Mouse (Mus musculus) CH12.LX (cell line): ENCODE data around the gene Cry1. TPM values are rescaled to one million over a fixed set of nuclear protein-coding genes. Genes with fewer than 3 reads are reported as not detected.

Source experiments
- DNase-seq: peaks from one replicate; pipeline ENCODE4 v3.0.0-alpha.2; 2013; ENCODE audit errors: extremely low read depth
- H3K27ac ChIP-seq: 2 replicates; pipeline ENCODE4 v1.5.1; 2012; ENCODE audit warnings: low read depth, mild to moderate bottlenecking, control low read depth, moderate library complexity; ENCODE audit not compliant: insufficient read depth
- H3K27me3 ChIP-seq: replicated peaks from 2 replicates; pipeline ENCODE3; 2012; ENCODE audit warnings: inconsistent platforms
- H3K36me3 ChIP-seq, 2 experiments: replicated peaks in 1 of 2; 2 replicates each; pipeline versions ENCODE3 to v1.6.1; 2012; ENCODE audit warnings: inconsistent platforms in 1 of 2, low read length in 1 of 2, mild to moderate bottlenecking in 1 of 2, mixed read lengths in 1 of 2, moderate library complexity in 1 of 2; ENCODE audit not compliant: control insufficient read depth in 1 of 2, insufficient read depth in 1 of 2
- H3K4me1 ChIP-seq, 2 experiments: 2 replicates each; pipeline ENCODE4 v1.6.1; 2012; ENCODE audit warnings: inconsistent platforms in 1 of 2, moderate library complexity in 1 of 2; ENCODE audit not compliant: insufficient read depth in 2 of 2, control insufficient read depth in 1 of 2
- H3K4me2 ChIP-seq: 2 replicates; pipeline ENCODE4 v1.6.1; 2012; ENCODE audit warnings: low read depth, mild to moderate bottlenecking, control low read depth; ENCODE audit not compliant: poor library complexity, insufficient read depth, severe bottlenecking
- H3K4me3 ChIP-seq, 3 experiments: fragments of 150-350 bp in 1 of 3; sonication (generic) in 1 of 3; replicated peaks in 1 of 3; 2 replicates each; pipeline versions ENCODE3 to v1.5.1; 2011 to 2012; ENCODE audit warnings: low read depth in 2 of 3, low read length in 2 of 3, mild to moderate bottlenecking in 2 of 3, moderate library complexity in 2 of 3, control low read depth in 1 of 3, improper control_type of control experiment in 1 of 3, inconsistent platforms in 1 of 3, mixed read lengths in 1 of 3; ENCODE audit not compliant: poor library complexity in 1 of 3
- H3K79me2 ChIP-seq: replicated peaks from 2 replicates; pipeline ENCODE4 v1.6.1; 2012; ENCODE audit warnings: mild to moderate bottlenecking, moderate library complexity; ENCODE audit not compliant: control insufficient read depth, poor library complexity, insufficient read depth, severe bottlenecking; ENCODE audit errors: extremely low read depth
- H3K9ac ChIP-seq: 2 replicates; pipeline ENCODE4 v1.6.1; 2012; ENCODE audit warnings: low read depth, mild to moderate bottlenecking, control low read depth, moderate library complexity; ENCODE audit not compliant: insufficient read depth
- H3K9me3 ChIP-seq: replicated peaks from 2 replicates; pipeline ENCODE3; 2012; ENCODE audit warnings: low read length, inconsistent platforms, mixed read lengths
- BHLHE40 ChIP-seq: IDR thresholded peaks from 2 replicates; pipeline ENCODE4 v1.6.1; 2011; ENCODE audit warnings: mild to moderate bottlenecking, low read depth, low read length, improper control_type of control experiment
- CHD2 ChIP-seq: IDR thresholded peaks from 2 replicates; pipeline ENCODE4 v1.6.1; 2011; ENCODE audit warnings: low read length, improper control_type of control experiment
- CTCF ChIP-seq, 2 experiments: IDR thresholded peaks in 1 of 2; conservative IDR thresholded peaks in 1 of 2; 2 replicates each; pipeline ENCODE4 v1.5.1; 2011 to 2012; ENCODE audit warnings: low read depth in 2 of 2, low read length in 2 of 2, improper control_type of control experiment in 1 of 2, inconsistent platforms in 1 of 2, mild to moderate bottlenecking in 1 of 2, moderate library complexity in 1 of 2
- ELF1 ChIP-seq: IDR thresholded peaks from 2 replicates; pipeline ENCODE4 v1.6.1; 2014; ENCODE audit warnings: low read depth, mild to moderate bottlenecking, inconsistent platforms, low read length, improper control_type of control experiment
- EP300 ChIP-seq: IDR thresholded peaks from 2 replicates; pipeline ENCODE4 v1.6.1; 2011; ENCODE audit warnings: low read length, improper control_type of control experiment
- HCFC1 ChIP-seq: IDR thresholded peaks from 2 replicates; pipeline ENCODE4 v1.6.1; 2012; ENCODE audit warnings: low read depth, mild to moderate bottlenecking, inconsistent platforms, low read length, improper control_type of control experiment
- IRF4 ChIP-seq: IDR thresholded peaks from 2 replicates; pipeline ENCODE4 v1.6.1; 2014; ENCODE audit warnings: low read depth, mild to moderate bottlenecking, inconsistent platforms, low read length, improper control_type of control experiment
- JUN ChIP-seq: IDR thresholded peaks from 2 replicates; pipeline ENCODE4 v1.6.1; 2011; ENCODE audit warnings: low read depth, mild to moderate bottlenecking, low read length, improper control_type of control experiment, moderate library complexity; ENCODE audit not compliant: insufficient read depth
- KAT2A ChIP-seq: IDR thresholded peaks from 2 replicates; pipeline ENCODE4 v1.6.1; 2012; ENCODE audit warnings: low read length, improper control_type of control experiment, inconsistent platforms; ENCODE audit not compliant: insufficient replicate concordance
- MAFK ChIP-seq: IDR thresholded peaks from 2 replicates; pipeline ENCODE4 v1.6.1; 2011; ENCODE audit warnings: low read length, improper control_type of control experiment; ENCODE audit not compliant: insufficient replicate concordance
- MAX ChIP-seq: IDR thresholded peaks from 2 replicates; pipeline ENCODE4 v1.6.1; 2011; ENCODE audit warnings: low read length, improper control_type of control experiment
- MXI1 ChIP-seq: IDR thresholded peaks from 2 replicates; pipeline ENCODE4 v1.6.1; 2011; ENCODE audit warnings: mild to moderate bottlenecking, low read depth, low read length, improper control_type of control experiment
- NELFE ChIP-seq: IDR thresholded peaks from 2 replicates; pipeline ENCODE4 v1.6.1; 2011; ENCODE audit warnings: low read depth, low read length, improper control_type of control experiment
- NRF1 ChIP-seq: IDR thresholded peaks from 2 replicates; pipeline ENCODE4 v1.6.1; 2014; ENCODE audit warnings: low read depth, mild to moderate bottlenecking, inconsistent platforms, low read length, improper control_type of control experiment, moderate library complexity
- POLR2A ChIP-seq: IDR thresholded peaks from 2 replicates; pipeline ENCODE4 v1.6.1; 2011; ENCODE audit warnings: low read depth, mild to moderate bottlenecking, improper control_type of control experiment, low read length
- POLR2AphosphoS2 ChIP-seq: IDR thresholded peaks from 2 replicates; pipeline ENCODE4 v1.6.1; 2011; ENCODE audit warnings: low read depth, low read length, improper control_type of control experiment
- RAD21 ChIP-seq: IDR thresholded peaks from 2 replicates; pipeline ENCODE4 v1.6.1; 2011; ENCODE audit warnings: low read depth, mild to moderate bottlenecking, low read length, improper control_type of control experiment, moderate library complexity
- SIN3A ChIP-seq: IDR thresholded peaks from 2 replicates; pipeline ENCODE4 v1.6.1; 2012; ENCODE audit warnings: low read length, improper control_type of control experiment, inconsistent platforms
- SMC3 ChIP-seq: IDR thresholded peaks from 2 replicates; pipeline ENCODE4 v1.6.1; 2011; ENCODE audit warnings: low read depth, low read length, improper control_type of control experiment
- TBP ChIP-seq: conservative IDR thresholded peaks from 2 replicates; pipeline ENCODE4 v1.6.1; 2011; ENCODE audit warnings: low read depth, low read length, improper control_type of control experiment
- TCF12 ChIP-seq: IDR thresholded peaks from 2 replicates; pipeline ENCODE4 v1.6.1; 2014; ENCODE audit warnings: low read depth, mild to moderate bottlenecking, inconsistent platforms, low read length, improper control_type of control experiment
- ZKSCAN1 ChIP-seq: IDR thresholded peaks from 2 replicates; pipeline ENCODE4 v1.6.1; 2012; ENCODE audit warnings: low read depth, inconsistent platforms, low read length, improper control_type of control experiment, borderline replicate concordance
- ZMIZ1 ChIP-seq: IDR thresholded peaks from 2 replicates; pipeline ENCODE4 v1.6.1; 2012; ENCODE audit warnings: low read depth, mild to moderate bottlenecking, inconsistent platforms, low read length, improper control_type of control experiment
- dilution Hi-C: fragments of 300-500 bp; cut with MboI; formaldehyde crosslinking; loops from 2 replicates; pipeline ENCODE4 v1.14.3; 2020; ENCODE audit warnings: low sequenced_read_pairs; ENCODE audit not compliant: extremely low pct_unique_long_range_greater_than_20kb, extremely low pct_ligation_motif_present
- in situ Hi-C: fragments of 300-500 bp; cut with MboI; formaldehyde crosslinking; loops from 3 replicates; pipeline ENCODE4 v1.14.3; 2019; ENCODE audit warnings: low sequenced_read_pairs, low pct_ligation_motif_present, low pct_unique_long_range_greater_than_20kb, mixed read lengths
- polyA plus RNA-seq: library from polyadenylated mRNA; unstranded; fragments of >175 nt; gene quantifications from 2 replicates; pipeline ENCODE4 v1.2.1, GENCODE M21; 2012; ENCODE audit warnings: low read depth; ENCODE audit not compliant: insufficient read length
- total RNA-seq, 2 experiments: library from RNA; depleted of rRNA; stranded (reverse); fragments of 300-350 nt in 1 of 2; fragments of >200 nt in 1 of 2; gene quantifications; 2 replicates each; pipeline ENCODE4 v1.2.3; 2012 to 2014

The Cry1 gene
- total and polyA plus RNA-seq, 3 experiments, result 16.3 to 19.8 (median 17.1) TPM

- dilution Hi-C loops, result no loop called here
- Histone ChIP-seq H3K9ac (no peak overlapping the region), H3K36me3 (peaks cover 15 to 46% of the 10 kb centered on the region in 2 experiments), H3K4me1 (peaks cover 8 to 23% of the 10 kb centered on the region in 2 experiments), H3K4me2 (peak overlapping the region; percentile 91), H3K27ac (no peak overlapping the region), H3K4me3 (peak overlapping the region in 2 of 3 experiments; percentile 7 to 65), H3K9me3 (peaks cover 4% of the 10 kb centered on the region), H3K27me3 (no peaks in the 10 kb centered on the region), H3K79me2 (peaks cover 3% of the 10 kb centered on the region; the same call in 1 of the 2 replicates)
- TF ChIP-seq EP300 (peak; percentile 78), IRF4 (peak; percentile 88), BHLHE40 (0 out of 2 replicates have a peak, but pooled peaks have one; percentile 34), SIN3A (peak; percentile 100), ZKSCAN1 (no peak), ELF1 (peak; percentile 70), MXI1 (peak; percentile 99), HCFC1 (no peak; the same call in none of the 2 replicates), MAX (peak; percentile 80), MAFK (0 out of 2 replicates have a peak, but pooled peaks have one; percentile 25)
- in situ Hi-C loops, result no loop called here
- peak; percentile 77 for DNase-seq
These were observed 56.4 kb downstream of the Cry1 start for GRCm38 (mm10) chr10:85128453-85128852.

- dilution Hi-C loops, result no loop called here
- Histone ChIP-seq H3K27me3 (no peaks in the 10 kb centered on the region), H3K79me2 (peaks cover 4% of the 10 kb centered on the region; the same call in 1 of the 2 replicates), H3K9me3 (peaks cover 4% of the 10 kb centered on the region), H3K4me3 (peak within 1 kb of the TSS; percentile 65 to 88 (median 82)), H3K4me2 (peak within 1 kb of the TSS; percentile 92), H3K9ac (peak within 1 kb of the TSS; percentile 58), H3K36me3 (peaks cover 15 to 48% of the 10 kb centered on the region in 2 experiments), H3K4me1 (peaks cover 8 to 22% of the 10 kb centered on the region in 2 experiments), H3K27ac (no peak within 1 kb of the TSS)
- DNase-seq, result peak; percentile 100
- in situ Hi-C loops, result no loop called here
- TF ChIP-seq TCF12 (peak; percentile 55; the same call in 1 of the 2 replicates), ZMIZ1 (0 out of 2 replicates have a peak, but pooled peaks have one; percentile 39), NRF1 (no peak), CHD2 (peak; percentile 89), POLR2A (peak; percentile 72), IRF4 (0 out of 2 replicates have a peak, but pooled peaks have one; percentile 36), KAT2A (peak; percentile 82), CTCF (conservative IDR thresholded peaks at IDR 0.05 in 1 of 2, IDR thresholded peaks at IDR 0.05 in 1 of 2; ENCODE audit: low read depth in 2 of 2, low read length in 2 of 2) (peak in 1 of 2 experiments; percentile 64; a peak in 2 of 4 replicates), ELF1 (peak; percentile 87), MXI1 (no peak; the same call in 1 of the 2 replicates), EP300 (no peak), BHLHE40 (0 out of 2 replicates have a peak, but pooled peaks have one; percentile 32), HCFC1 (peak; percentile 65), RAD21 (peak; percentile 44), NELFE (peak; percentile 59), JUN (no peak), SMC3 (peak; percentile 55), POLR2AphosphoS2 (peak; percentile 28; the same call in 1 of the 2 replicates), TBP (peak; percentile 48; the same call in 1 of the 2 replicates)
These were observed 57.2 kb downstream of the Cry1 start, which contains the start of gene Mterf2 for GRCm38 (mm10) chr10:85127395-85128287. TSS of gene Mterf2 (minus strand) at chr10:85128027.
